Mouse (Mus musculus) liver, postnatal 0 days (tissue): ENCODE measurements at regions not wholly inside any gene's neighbourhood (a gene's known extent, or its start where the extent isn't known, plus 50 kb on each side); places are given as distances from the start of the nearest gene placed in this dataset.

Experiments
- ATAC-seq: fragments of 200-750 bp; cut with Nextera tagmentation; 2 replicates; pipeline ENCODE4 v1.8.0; 2017; ENCODE audit warnings: mild to moderate bottlenecking, moderate library complexity
- DNase-seq: peaks from one replicate; pipeline ENCODE4 v3.0.0-alpha.2; 2016
- H3K27ac ChIP-seq: fragments of 300-500 bp; sonication (generic); 2 replicates; pipeline ENCODE4 v1.5.1; 2014; ENCODE audit warnings: antibody characterized with exemption, moderate library complexity, mild to moderate bottlenecking, low read depth
- H3K27me3 ChIP-seq: fragments of 300-500 bp; sonication (generic); 2 replicates; pipeline ENCODE4 v1.6.1; 2014; ENCODE audit warnings: low read length, control low read depth, mixed read lengths; ENCODE audit not compliant: insufficient read depth
- H3K36me3 ChIP-seq: fragments of 300-500 bp; sonication (generic); replicated peaks from 2 replicates; pipeline ENCODE4 v1.6.1; 2014; ENCODE audit warnings: mild to moderate bottlenecking, control low read depth, low read length, moderate library complexity, mixed read lengths; ENCODE audit not compliant: insufficient read depth
- H3K4me1 ChIP-seq: fragments of 300-500 bp; sonication (generic); 2 replicates; pipeline ENCODE4 v1.6.1; 2014; ENCODE audit warnings: antibody characterized with exemption, mild to moderate bottlenecking, control low read depth; ENCODE audit not compliant: insufficient read depth
- H3K4me2 ChIP-seq: fragments of 300-500 bp; sonication (generic); 2 replicates; pipeline ENCODE4 v1.6.1; 2014; ENCODE audit warnings: low read depth, mild to moderate bottlenecking, low read length, moderate library complexity, mixed read lengths
- H3K4me3 ChIP-seq: fragments of 300-500 bp; sonication (generic); 2 replicates; pipeline ENCODE4 v1.5.1; 2014; ENCODE audit warnings: low read depth, low read length
- H3K9ac ChIP-seq: fragments of 300-500 bp; sonication (generic); replicated peaks from 2 replicates; pipeline ENCODE4 v1.6.1; 2014; ENCODE audit warnings: mild to moderate bottlenecking, moderate library complexity
- H3K9me3 ChIP-seq: fragments of 300-500 bp; sonication (generic); 2 replicates; pipeline ENCODE4 v1.6.1; 2016; ENCODE audit warnings: mild to moderate bottlenecking, control low read depth, low read length, mixed read lengths
- CTCF ChIP-seq: sonication (generic); IDR thresholded peaks from 2 replicates; pipeline ENCODE4 v1.5.1; 2016; ENCODE audit warnings: antibody characterized with exemption, low read depth
- EP300 ChIP-seq: IDR thresholded peaks from 2 replicates; pipeline ENCODE4 v1.6.1; 2016; ENCODE audit warnings: antibody characterized with exemption, low read depth, mild to moderate bottlenecking
- WGBS: fragments of 180-500 bp; shearing (Covaris S2); extraction: QIAGEN DNeasy Blood & Tissue Kit; methylation state at CpG from one replicate; pipeline ENCODE4 v1.1.7; 2014; ENCODE audit not compliant: insufficient replicate concordance; 5-methylcytosine and 5-hydroxymethylcytosine counted together

DNA sequence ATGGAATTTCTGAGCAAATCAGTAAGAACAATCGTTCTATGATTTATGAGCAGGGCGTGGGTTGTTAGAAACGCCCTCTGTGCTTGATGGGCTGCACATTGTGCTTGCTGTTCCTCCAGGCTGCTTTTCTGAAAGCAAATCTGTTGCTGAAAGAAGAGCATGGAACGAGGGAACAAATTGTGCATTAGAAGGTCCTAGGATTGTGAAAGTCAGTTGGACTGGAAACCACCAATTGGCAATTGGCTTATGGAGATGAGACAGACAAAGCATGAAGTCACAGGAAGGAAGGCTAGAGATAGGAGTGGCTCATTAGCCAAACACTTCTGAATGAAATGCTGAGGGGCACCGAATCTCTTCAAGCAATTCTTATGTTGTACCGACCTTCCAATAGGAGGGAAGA is 181.5 kb upstream of the Egfl6 start:
- Histone ChIP-seq H3K27me3 (no peaks in the 10 kb centered on the region; the same call in 1 of the 2 replicates), H3K9ac (no peak overlapping the region), H3K4me2 (no peak overlapping the region), H3K27ac (no peak overlapping the region), H3K4me3 (no peak overlapping the region), H3K4me1 (no peaks in the 10 kb centered on the region), H3K36me3 (no peaks in the 10 kb centered on the region), H3K9me3 (no peaks in the 10 kb centered on the region)
- no peak for ATAC-seq
- no peak for DNase-seq
- TF ChIP-seq EP300 (no peak), CTCF (no peak)
- WGBS = 74% methylated on average over 6 of the region's 6 CpGs

DNA sequence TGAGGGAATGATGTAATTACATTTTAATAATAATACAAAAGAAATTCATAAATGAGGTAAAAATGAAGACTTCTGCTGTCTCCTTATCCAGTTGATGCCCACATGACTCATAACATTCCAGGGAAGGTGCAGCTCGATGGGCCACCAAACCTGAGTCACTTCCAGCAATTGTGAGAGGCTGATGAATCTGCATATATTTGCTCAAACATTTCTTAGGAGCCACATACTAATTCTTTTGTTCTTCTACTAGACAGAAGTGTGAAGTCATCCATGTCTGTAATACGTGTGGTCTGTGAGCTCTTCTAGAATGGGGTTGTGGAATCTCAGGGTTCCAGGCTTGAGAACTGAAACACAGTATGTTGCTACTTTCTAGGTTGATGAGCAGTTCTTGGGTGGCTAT is 180.1 kb upstream of the Egfl6 start:
- TF ChIP-seq CTCF (no peak), EP300 (no peak)
- WGBS = 69% methylated on average over 2 of the region's 2 CpGs
- Histone ChIP-seq H3K27me3 (no peaks in the 10 kb centered on the region), H3K36me3 (no peaks in the 10 kb centered on the region), H3K9me3 (no peaks in the 10 kb centered on the region), H3K4me2 (no peak overlapping the region), H3K27ac (no peak overlapping the region), H3K9ac (no peak overlapping the region), H3K4me3 (no peak overlapping the region), H3K4me1 (no peaks in the 10 kb centered on the region)
- DNase-seq = no peak
- ATAC-seq = no peak

DNA sequence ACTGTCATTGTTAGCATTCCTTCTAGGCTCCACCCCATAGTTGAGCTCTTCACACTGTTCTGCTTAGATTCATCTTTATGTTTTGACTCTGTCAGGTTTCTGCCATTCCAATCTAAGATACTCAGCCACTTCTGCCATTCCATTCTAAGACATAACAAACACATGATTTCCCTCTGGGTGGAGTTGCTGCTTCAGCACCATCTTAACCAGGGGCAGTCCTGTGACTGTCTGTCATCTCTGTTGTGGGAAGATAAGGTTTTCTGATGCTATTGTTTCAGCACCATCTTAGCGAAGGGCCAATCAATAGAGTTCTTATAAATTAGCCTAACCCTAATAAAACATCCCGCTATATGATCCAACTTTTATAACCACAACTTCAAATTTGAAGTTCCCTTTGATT is 176.6 kb upstream of the Egfl6 start:
- 64% methylated on average over 2 of the region's 2 CpGs for WGBS
- no peak overlapping the region for H3K9ac ChIP-seq
- no peak overlapping the region for H3K4me2 ChIP-seq
- TF ChIP-seq EP300 (no peak), CTCF (no peak)
- H3K4me1 ChIP-seq = no peaks in the 10 kb centered on the region
- DNase-seq (no peak), ATAC-seq (no peak)
- H3K27me3 ChIP-seq = no peaks in the 10 kb centered on the region
- no peak overlapping the region for H3K4me3 ChIP-seq
- no peak overlapping the region for H3K27ac ChIP-seq
- H3K36me3 ChIP-seq = no peaks in the 10 kb centered on the region
- H3K9me3 ChIP-seq = no peaks in the 10 kb centered on the region

DNA sequence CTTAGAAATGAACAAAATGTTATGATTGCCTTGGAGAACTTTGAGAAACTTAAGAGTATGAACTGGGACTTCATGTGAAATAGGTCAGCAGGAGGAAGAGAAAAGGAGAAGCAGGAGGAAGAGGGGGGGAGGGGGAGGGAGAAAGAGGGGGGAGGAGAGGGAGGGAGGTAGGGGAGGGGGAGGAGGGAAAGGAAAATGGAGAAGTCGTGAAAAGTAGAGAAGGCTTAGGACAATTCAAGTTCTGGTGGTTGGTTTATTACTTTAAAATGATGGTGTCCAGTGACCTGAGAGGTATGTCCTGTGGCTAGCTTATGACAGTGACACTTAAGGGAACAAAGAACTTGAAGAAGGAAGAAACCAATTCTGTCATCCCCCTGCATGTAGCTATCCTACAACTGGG is 171.6 kb upstream of the Egfl6 start:
- no peaks in the 10 kb centered on the region for H3K9me3 ChIP-seq
- no peak overlapping the region for H3K4me2 ChIP-seq
- no peak for ATAC-seq
- H3K4me1 ChIP-seq = no peaks in the 10 kb centered on the region
- no peak for DNase-seq
- no peaks in the 10 kb centered on the region for H3K36me3 ChIP-seq
- no peak overlapping the region for H3K27ac ChIP-seq
- 30% methylated on average over 1 of the region's 1 CpGs for WGBS
- TF ChIP-seq EP300 (no peak), CTCF (no peak)
- no peak overlapping the region for H3K4me3 ChIP-seq
- H3K9ac ChIP-seq = no peak overlapping the region
- no peaks in the 10 kb centered on the region for H3K27me3 ChIP-seq

DNA sequence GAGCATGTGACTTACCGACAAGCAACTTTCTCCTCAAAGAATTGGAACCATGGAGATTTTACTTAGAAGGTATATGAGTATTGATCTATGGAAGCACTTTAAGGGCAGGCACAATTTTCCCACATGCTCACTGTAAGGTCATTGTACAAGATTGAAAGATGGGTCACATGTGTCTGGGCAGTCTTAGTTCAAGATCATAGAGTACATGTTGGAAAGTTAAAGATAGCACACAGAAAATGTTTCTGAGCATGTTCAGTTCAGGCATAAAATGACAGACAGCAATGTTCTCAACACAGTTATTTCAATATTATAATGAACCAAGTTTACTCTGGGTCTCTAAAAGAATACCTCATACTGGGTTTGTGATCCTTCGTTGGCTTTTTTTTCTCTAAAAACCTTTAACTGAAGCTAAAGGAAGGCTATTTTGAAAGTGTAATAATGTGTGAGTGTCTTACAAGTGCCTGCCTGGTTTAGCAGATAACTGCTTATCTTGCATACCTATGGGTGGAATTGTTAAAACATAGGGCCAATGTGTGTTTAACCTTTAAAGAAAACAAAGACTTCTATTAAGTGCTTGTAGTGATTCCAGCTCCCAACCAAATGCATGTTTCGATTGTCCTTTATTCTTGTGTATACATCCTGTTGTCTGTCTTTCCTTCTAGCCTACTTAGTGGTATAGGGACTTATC is 169.6 kb upstream of the Egfl6 start:
- ATAC-seq (no peak), DNase-seq (no peak)
- H3K4me1 ChIP-seq = no peaks in the 10 kb centered on the region
- 48% methylated on average over 3 of the region's 3 CpGs for WGBS
- H3K27me3 ChIP-seq = no peaks in the 10 kb centered on the region
- no peak overlapping the region for H3K27ac ChIP-seq
- no peak overlapping the region for H3K9ac ChIP-seq
- no peaks in the 10 kb centered on the region for H3K36me3 ChIP-seq
- H3K4me3 ChIP-seq = no peak overlapping the region
- no peak overlapping the region for H3K4me2 ChIP-seq
- no peak for TF ChIP-seq EP300
- TF ChIP-seq CTCF = no peak
- no peaks in the 10 kb centered on the region for H3K9me3 ChIP-seq

DNA sequence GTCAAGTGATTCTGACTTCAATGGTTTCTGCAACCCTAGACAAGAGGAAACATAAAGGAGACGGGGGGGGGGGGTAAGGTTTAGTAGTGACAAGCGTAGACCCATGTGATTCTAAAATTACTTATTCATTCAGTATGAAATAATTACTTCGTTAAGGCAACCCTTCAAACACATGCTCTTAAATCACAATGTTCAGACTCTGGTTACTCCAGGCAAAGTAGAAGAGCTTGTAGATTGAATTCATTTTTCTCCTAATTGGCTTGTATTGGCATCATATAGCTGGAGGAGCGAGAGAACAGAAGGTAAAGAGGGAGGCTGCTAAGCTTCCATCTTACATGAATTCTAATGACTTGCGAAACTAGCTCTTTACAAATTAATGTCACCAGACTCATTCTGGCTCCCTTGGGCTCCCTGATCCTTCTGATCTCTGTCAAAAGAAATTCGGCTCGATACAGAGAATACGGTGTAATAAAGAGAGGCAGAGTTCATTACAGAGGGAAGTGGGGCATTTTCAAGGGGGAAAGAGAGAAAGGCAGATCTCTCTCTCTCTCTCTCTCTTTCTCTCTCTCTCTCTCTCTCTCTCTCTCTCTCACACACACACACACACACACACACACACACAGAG is 163.6 kb upstream of the Egfl6 start:
- Histone ChIP-seq H3K36me3 (no peaks in the 10 kb centered on the region), H3K9me3 (no peaks in the 10 kb centered on the region), H3K4me2 (no peak overlapping the region), H3K27me3 (no peaks in the 10 kb centered on the region), H3K27ac (no peak overlapping the region), H3K9ac (no peak overlapping the region), H3K4me3 (no peak overlapping the region), H3K4me1 (no peaks in the 10 kb centered on the region)
- DNase-seq (no peak), ATAC-seq (no peak)
- whole genome bisulfite sequencing = 80% methylated on average over 8 of the region's 8 CpGs
- no peak for TF ChIP-seq EP300
- TF ChIP-seq CTCF = no peak
